Mouse (Mus musculus) bone marrow, adult 2 months (tissue): ENCODE measurements around the gene Ecel1.

ENCODE experiments used
- CTCF ChIP-seq: fragments of 200-500 bp; IDR thresholded peaks from 2 replicates; pipeline ENCODE4 v1.5.1; 2011; ENCODE audit warnings: low read length, control low read depth; ENCODE audit not compliant: control insufficient read depth, insufficient read depth
- POLR2A ChIP-seq: fragments of 200-500 bp; IDR thresholded peaks from 2 replicates; pipeline ENCODE4 v1.6.1; 2011; ENCODE audit warnings: low read depth, mild to moderate bottlenecking, control low read depth, low read length, borderline replicate concordance; ENCODE audit not compliant: control insufficient read depth

GRCm38 (mm10) chr1:87103936-87104335 is 52.4 kb downstream of the Ecel1 start:
- TF ChIP-seq POLR2A (no peak), CTCF (no peak)
